In genomic region chr1:39969771-39970406, GRCm38 (mm10) we compare ENCODE assay signal across 14 mouse cellular contexts.
DNase-seq lines count a peak whose midpoint lies in the region; ATAC-seq lines count a peak whose summit lies in the region.
"Had no signal": no experiment of that assay in that cellular context is flagged by ENCODE, and none has a peak within 500 bp of the region (broad histone marks: within the 10 kb centered on the region; RNA-seq: fewer than 3 reads in every experiment).

No protein-coding gene starts in this region.

- peak; percentile 57 for DNase-seq in kidney, postnatal 10 days
- peak; percentile 71 for DNase-seq in Muller cell, postnatal 12 days (ENCODE audit: inconsistent ontology term)
- DNase-seq in embryonic facial prominence, embryonic 10.5 days (ENCODE audit: low spot score), result peak; percentile 63
- DNase-seq in adrenal gland, postnatal 14 days, result no peak
- DNase-seq in spleen, postnatal 10 days (ENCODE audit: low spot score in 2 of 2), result no peak
- DNase-seq in kidney, adult 11 months, result no peak
- DNase-seq: adrenal gland, adult 2 months; cerebellum, adult 8-10 months; right cerebral cortex, postnatal 14 days; thymus, adult 18-20 months had no signal

- H3K9me3 ChIP-seq in kidney, embryonic 16.5 days (ENCODE audit: low read length), result no peaks in the 10 kb centered on the region
- no peaks in the 10 kb centered on the region for H3K9me3 ChIP-seq in embryonic facial prominence, embryonic 10.5 days
- H3K9me3 ChIP-seq in hindbrain, embryonic 15.5 days, result no peaks in the 10 kb centered on the region
- H3K9me3 ChIP-seq: heart, embryonic 15.5 days; limb, embryonic 13.5 days had no signal

- ATAC-seq in kidney, embryonic 16.5 days (ENCODE audit: low FRiP score, low TSS enrichment), result no peak
- 0 out of 2 replicates have a peak, but pooled peaks have one; percentile 11 for ATAC-seq in hindbrain, embryonic 15.5 days (ENCODE audit: low FRiP score, low read depth)

- H3K4me2 ChIP-seq in kidney, embryonic 16.5 days (replicated peaks; ENCODE audit: low read depth, low read length), result no peak overlapping the region
- no peak overlapping the region for H3K4me2 ChIP-seq in hindbrain, embryonic 15.5 days
- H3K4me2 ChIP-seq: heart, embryonic 15.5 days; limb, embryonic 13.5 days had no signal

- H3K27me3 ChIP-seq in kidney, embryonic 16.5 days (ENCODE audit: insufficient read depth, low read length), result no peaks in the 10 kb centered on the region
- H3K27me3 ChIP-seq in embryonic facial prominence, embryonic 10.5 days (replicated peaks; ENCODE audit: low read depth, poor library complexity, severe bottlenecking), result no peaks in the 10 kb centered on the region
- H3K27me3 ChIP-seq in hindbrain, embryonic 15.5 days, result no peaks in the 10 kb centered on the region
- H3K27me3 ChIP-seq: heart, embryonic 15.5 days; limb, embryonic 13.5 days had no signal

- WGBS in kidney, embryonic 16.5 days, result 64% methylated on average over 2 of the region's 2 CpGs
- 59% methylated on average over 2 of the region's 2 CpGs for WGBS in embryonic facial prominence, embryonic 10.5 days
- WGBS in hindbrain, embryonic 15.5 days, result 49% methylated on average over 2 of the region's 2 CpGs

- peaks cover 12% of the 10 kb centered on the region for H3K36me3 ChIP-seq in kidney, embryonic 16.5 days (ENCODE audit: insufficient read depth, low read length)
- peaks cover 58% of the 10 kb centered on the region for H3K36me3 ChIP-seq in embryonic facial prominence, embryonic 10.5 days (replicated peaks)
- H3K36me3 ChIP-seq in hindbrain, embryonic 15.5 days, result peaks cover 8% of the 10 kb centered on the region

- H3K4me3 ChIP-seq in kidney, embryonic 16.5 days (ENCODE audit: low read length), result no peak overlapping the region
- H3K4me3 ChIP-seq in embryonic facial prominence, embryonic 10.5 days, result no peak overlapping the region
- no peak overlapping the region for H3K4me3 ChIP-seq in hindbrain, embryonic 15.5 days
- H3K4me3 ChIP-seq: heart, embryonic 15.5 days; limb, embryonic 13.5 days had no signal

- H3K4me1 ChIP-seq in kidney, embryonic 16.5 days (ENCODE audit: insufficient read depth, low read length), result peaks cover 7% of the 10 kb centered on the region; the same call in 1 of the 2 replicates
- peaks cover 22% of the 10 kb centered on the region for H3K4me1 ChIP-seq in embryonic facial prominence, embryonic 10.5 days
- peaks cover 39% of the 10 kb centered on the region for H3K4me1 ChIP-seq in hindbrain, embryonic 15.5 days (replicated peaks)

- no peak overlapping the region for H3K9ac ChIP-seq in kidney, embryonic 16.5 days (replicated peaks; ENCODE audit: low read length)
- no peak overlapping the region for H3K9ac ChIP-seq in hindbrain, embryonic 15.5 days
- H3K9ac ChIP-seq: heart, embryonic 15.5 days; limb, embryonic 13.5 days had no signal

- no peak overlapping the region for H3K27ac ChIP-seq in kidney, embryonic 16.5 days (ENCODE audit: low read length)
- H3K27ac ChIP-seq in embryonic facial prominence, embryonic 10.5 days (replicated peaks), result no peak overlapping the region
- H3K27ac ChIP-seq in hindbrain, embryonic 15.5 days (replicated peaks), result peak overlapping the region; percentile 32; the same call in 1 of the 2 replicates
- H3K27ac ChIP-seq: heart, embryonic 15.5 days; limb, embryonic 13.5 days had no signal

Comparison
In these comparisons a context has a peak if more than half of its experiments do, and no peak if none do; other contexts are left out.
1. DNase-seq: peak in kidney, postnatal 10 days (single experiment), Muller cell, postnatal 12 days (single experiment) and embryonic facial prominence, embryonic 10.5 days (single experiment); none in adrenal gland, postnatal 14 days (single experiment), spleen, postnatal 10 days (0 of 2) and kidney, adult 11 months (single experiment).